Mouse (Mus musculus) C2C12 (cell line): ENCODE data around the gene Plcb4. TPM values are rescaled to one million over a fixed set of nuclear protein-coding genes. Genes with fewer than 3 reads are reported as not detected.
A peak's percentile ranks its signal among the peaks of the same experiment; 100 is the strongest.

Source experiments
- H3K27me3 ChIP-seq: one replicate; pipeline ENCODE4 v1.6.1; 2011; ENCODE audit not compliant: control insufficient read depth, insufficient read depth, insufficient read length
- H3K36me3 ChIP-seq: one replicate; pipeline ENCODE4 v1.6.1; 2011; ENCODE audit not compliant: control insufficient read depth, insufficient read depth
- H3K4me3 ChIP-seq: one replicate; pipeline ENCODE4 v1.5.1; 2011; ENCODE audit warnings: mild to moderate bottlenecking, control low read depth; ENCODE audit not compliant: poor library complexity, insufficient read depth, severe bottlenecking
- H3K79me2 ChIP-seq: one replicate; pipeline ENCODE4 v1.6.1; 2011; ENCODE audit not compliant: control insufficient read depth, insufficient read depth
- H3K79me3 ChIP-seq: one replicate; pipeline ENCODE4 v1.6.1; 2011; ENCODE audit warnings: low read depth, control low read depth
- H3ac ChIP-seq: one replicate; pipeline ENCODE3; 2011; ENCODE audit warnings: low read depth; ENCODE audit not compliant: control insufficient read depth, insufficient read length
- CEBPB ChIP-seq: IDR thresholded peaks from one replicate; pipeline ENCODE4 v1.6.1; 2011; ENCODE audit warnings: low read depth, mild to moderate bottlenecking, control low read depth, moderate library complexity
- CTCF ChIP-seq: IDR thresholded peaks from one replicate; pipeline ENCODE4 v1.5.1; 2011; ENCODE audit not compliant: control insufficient read depth, insufficient read depth, insufficient read length
- FOSL1 ChIP-seq: IDR thresholded peaks from one replicate; pipeline ENCODE4 v1.8.0; 2011; ENCODE audit warnings: mild to moderate bottlenecking, low read length; ENCODE audit not compliant: poor library complexity, insufficient read depth, severe bottlenecking
- MAX ChIP-seq: IDR thresholded peaks from one replicate; pipeline ENCODE4 v1.6.1; 2011; ENCODE audit warnings: mild to moderate bottlenecking, control low read depth
- MYOD1 ChIP-seq: IDR thresholded peaks from one replicate; pipeline ENCODE4 v1.6.1; 2011; ENCODE audit warnings: low read depth; ENCODE audit not compliant: control insufficient read depth, insufficient read length
- MYOG ChIP-seq: IDR thresholded peaks from one replicate; pipeline ENCODE4 v1.6.1; 2011; ENCODE audit not compliant: control insufficient read depth, insufficient read length; ENCODE audit errors: extremely low read depth
- USF1 ChIP-seq: IDR thresholded peaks from one replicate; pipeline ENCODE4 v1.6.1; 2011; ENCODE audit warnings: low read depth, mild to moderate bottlenecking, control low read depth, moderate library complexity
- polyA plus RNA-seq: library from polyadenylated mRNA; unstranded; fragments of >200 nt; fragmentation: generic; extraction: Trizol; gene quantifications from one replicate; pipeline ENCODE4 v1.2.1, GENCODE M21; 2012; ENCODE audit warnings: missing spikeins

Gene Plcb4
- polyA plus RNA-seq, 1 experiment: 3.0 TPM

DNA sequence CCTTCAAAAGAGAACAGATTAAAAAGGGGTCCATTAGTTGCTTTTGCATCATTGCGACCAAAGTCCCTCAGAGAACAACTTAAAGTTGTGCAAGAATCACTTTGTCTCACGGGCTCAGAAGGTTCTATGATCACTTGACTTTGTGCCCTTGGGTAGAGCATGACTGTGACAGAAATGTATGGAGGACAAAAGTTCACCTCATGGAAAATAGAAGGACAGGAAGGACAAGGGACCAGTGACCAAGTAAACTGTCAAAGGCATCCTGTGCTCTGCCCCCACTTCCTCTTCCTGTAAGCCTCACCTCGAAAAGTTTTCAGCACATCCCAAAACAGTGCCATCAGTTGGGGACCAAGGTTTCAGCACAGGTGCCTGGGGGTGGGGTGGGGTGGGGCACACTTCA is 7.9 kb upstream of the Plcb4 start:
- H3K27me3 ChIP-seq: no peaks in the 10 kb centered on the region
- H3ac ChIP-seq: no peak overlapping the region
- H3K79me2 ChIP-seq: no peaks in the 10 kb centered on the region
- no peak overlapping the region for H3K4me3 ChIP-seq
- TF ChIP-seq MYOG: no peak
- TF ChIP-seq CTCF: no peak
- TF ChIP-seq MYOD1: no peak
- no peak for TF ChIP-seq CEBPB
- no peak for TF ChIP-seq MAX
- TF ChIP-seq USF1: no peak
- no peak for TF ChIP-seq FOSL1
- no peaks in the 10 kb centered on the region for H3K36me3 ChIP-seq
- H3K79me3 ChIP-seq: no peaks in the 10 kb centered on the region

DNA sequence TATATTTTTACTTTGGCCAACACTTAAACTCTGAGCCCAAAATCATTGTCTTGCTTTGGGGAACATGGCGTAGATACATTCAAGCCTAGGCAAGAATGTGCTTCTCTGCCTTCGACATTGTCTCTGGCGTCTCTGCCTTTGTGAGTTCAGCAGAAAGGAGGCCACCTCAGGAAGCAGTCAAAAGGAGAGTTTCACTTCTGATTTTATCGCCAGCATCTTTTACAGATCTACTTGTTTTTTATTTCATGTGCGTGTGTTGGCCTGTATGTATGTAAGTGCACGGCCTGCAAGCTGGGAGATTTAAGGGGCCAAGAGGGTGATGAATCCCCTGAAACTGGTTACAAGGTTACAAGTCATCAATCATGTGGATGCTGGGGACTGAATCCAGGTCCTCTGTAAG is 6.8 kb upstream of the Plcb4 start:
- Histone ChIP-seq H3K36me3 (no peaks in the 10 kb centered on the region), H3ac (no peak overlapping the region), H3K4me3 (no peak overlapping the region), H3K27me3 (no peaks in the 10 kb centered on the region), H3K79me2 (no peaks in the 10 kb centered on the region), H3K79me3 (no peaks in the 10 kb centered on the region)
- TF ChIP-seq USF1 (no peak), FOSL1 (no peak), CTCF (no peak), MAX (no peak), CEBPB (no peak), MYOG (no peak), MYOD1 (no peak)

DNA sequence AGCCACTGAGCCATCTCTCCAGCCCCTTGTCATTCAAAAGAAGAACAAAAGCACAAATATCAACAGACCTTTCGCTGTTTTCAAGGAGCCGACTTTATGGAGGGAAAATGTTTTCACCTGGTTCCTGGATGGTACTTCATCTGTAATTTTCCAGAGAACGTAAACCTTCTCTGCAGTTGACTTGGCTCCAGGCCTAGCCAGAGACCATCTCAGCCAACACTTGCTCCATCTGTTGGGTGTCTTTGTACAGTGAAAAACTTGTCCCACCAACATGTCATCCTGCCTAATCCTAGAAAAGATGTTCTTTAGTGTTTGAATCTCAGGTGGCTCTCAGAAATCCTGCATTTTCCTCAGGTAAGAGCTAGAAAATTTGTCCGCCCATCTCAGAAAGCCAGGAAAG is 6.4 kb upstream of the Plcb4 start:
- H3K79me2 ChIP-seq: no peaks in the 10 kb centered on the region
- no peaks in the 10 kb centered on the region for H3K27me3 ChIP-seq
- no peak for TF ChIP-seq USF1
- H3K36me3 ChIP-seq: no peaks in the 10 kb centered on the region
- no peak overlapping the region for H3K4me3 ChIP-seq
- no peaks in the 10 kb centered on the region for H3K79me3 ChIP-seq
- H3ac ChIP-seq: no peak overlapping the region

DNA sequence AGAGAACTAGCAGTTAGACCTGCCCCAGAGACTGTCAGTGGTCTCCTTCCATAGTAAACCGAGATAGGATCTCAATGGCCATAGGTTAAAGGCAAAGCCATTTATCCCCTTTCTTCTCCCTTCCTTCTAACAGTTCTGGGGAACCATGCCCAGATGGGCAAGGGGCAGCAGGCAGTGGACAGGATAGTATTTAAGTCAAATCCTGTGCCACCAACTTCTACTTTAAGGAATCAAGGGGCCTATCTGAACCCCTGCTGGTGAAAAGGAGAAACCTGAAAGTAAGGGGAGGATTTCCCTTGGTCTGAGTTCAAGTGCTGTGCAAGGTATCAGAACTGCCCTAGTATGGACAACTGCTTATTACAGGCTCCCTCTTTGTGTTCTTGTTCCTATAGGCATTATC is 2.9 kb upstream of the Plcb4 start:
- no peaks in the 10 kb centered on the region for H3K27me3 ChIP-seq
- no peak overlapping the region for H3K4me3 ChIP-seq
- no peak overlapping the region for H3ac ChIP-seq
- no peak for TF ChIP-seq USF1
- TF ChIP-seq CTCF: no peak
- no peak for TF ChIP-seq CEBPB
- no peak for TF ChIP-seq FOSL1
- TF ChIP-seq MYOD1: no peak
- no peak for TF ChIP-seq MYOG
- TF ChIP-seq MAX: no peak
- H3K36me3 ChIP-seq: no peaks in the 10 kb centered on the region
- H3K79me3 ChIP-seq: no peaks in the 10 kb centered on the region
- no peaks in the 10 kb centered on the region for H3K79me2 ChIP-seq

DNA sequence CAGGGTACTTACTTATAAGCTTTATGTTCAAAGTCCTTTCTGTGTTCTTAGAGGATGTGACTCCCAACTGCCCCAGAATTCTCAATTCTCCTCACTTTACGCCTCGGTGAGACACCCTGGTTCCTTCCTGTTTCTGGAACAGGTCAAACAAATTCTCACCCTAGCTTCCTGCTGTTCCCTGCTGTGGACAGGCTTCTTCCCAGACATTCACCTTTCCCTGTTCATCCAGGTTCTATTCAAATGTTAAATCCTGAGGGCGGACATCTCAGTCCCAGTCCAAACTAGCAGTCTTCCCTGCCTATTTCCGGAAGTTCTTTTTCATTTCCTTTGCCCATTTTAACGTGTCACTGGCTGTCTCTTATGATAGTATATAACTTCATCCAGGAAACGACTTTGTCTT is 2.2 kb upstream of the Plcb4 start:
- Histone ChIP-seq H3K4me3 (no peak overlapping the region), H3K79me2 (no peaks in the 10 kb centered on the region), H3K79me3 (no peaks in the 10 kb centered on the region), H3K27me3 (no peaks in the 10 kb centered on the region), H3ac (no peak overlapping the region), H3K36me3 (no peaks in the 10 kb centered on the region)
- TF ChIP-seq MYOD1 (no peak), CEBPB (no peak), MAX (no peak)

DNA sequence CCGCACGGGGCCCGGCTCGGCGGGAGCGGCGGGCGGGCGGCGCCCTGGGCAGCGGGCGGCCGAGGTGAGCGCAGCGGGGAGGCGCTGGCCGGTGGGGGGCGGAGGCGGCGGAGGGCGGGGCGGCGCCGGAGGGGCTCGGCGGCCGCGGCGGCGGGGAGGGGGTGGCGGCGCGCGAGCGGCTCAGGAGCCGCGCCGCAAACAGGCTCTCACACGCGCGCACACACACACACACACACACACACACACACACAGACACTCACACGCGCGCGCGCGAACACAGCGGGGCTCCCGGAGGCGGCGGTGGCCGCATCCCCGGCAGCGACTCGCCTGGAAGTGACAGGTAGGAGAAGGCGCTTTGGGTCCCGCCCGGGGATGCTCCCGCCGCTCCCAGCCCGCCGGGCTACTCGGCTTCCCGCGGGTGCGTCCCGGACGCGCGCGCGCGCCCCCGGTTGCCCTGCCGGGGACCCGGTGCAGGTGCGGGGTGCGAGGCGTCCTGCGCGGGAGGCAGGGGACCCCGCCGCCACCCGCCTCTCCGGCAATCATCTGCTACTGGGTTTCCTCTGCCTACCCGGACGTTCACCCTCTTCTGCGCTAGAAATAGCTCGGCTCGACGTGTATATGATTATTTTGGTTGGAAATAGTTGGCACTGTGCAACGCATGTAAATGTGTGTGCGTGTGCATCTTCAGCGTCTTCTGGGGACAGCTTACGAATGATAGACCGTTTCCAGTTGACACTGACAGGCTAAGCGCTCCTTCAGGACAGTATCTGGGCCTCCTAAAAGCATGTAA is 775 bp downstream of the Plcb4 start:
- TF ChIP-seq MYOD1 (no peak), CTCF (no peak), USF1 (no peak), MAX (no peak), MYOG (no peak), FOSL1 (no peak), CEBPB (no peak)
- H3K27me3 ChIP-seq: no peaks in the 10 kb centered on the region
- H3ac ChIP-seq: peak overlapping the region; percentile 97
- no peaks in the 10 kb centered on the region for H3K79me2 ChIP-seq
- H3K4me3 ChIP-seq: peak overlapping the region; percentile 41
- no peaks in the 10 kb centered on the region for H3K79me3 ChIP-seq
- no peaks in the 10 kb centered on the region for H3K36me3 ChIP-seq
